Mouse (Mus musculus) stomach, postnatal 0 days (tissue): ENCODE data around the gene Col1a2.

ENCODE experiments used
- CTCF ChIP-seq: IDR thresholded peaks from 2 replicates; pipeline ENCODE4 v1.5.1; 2016; ENCODE audit warnings: antibody characterized with exemption, low read depth, mild to moderate bottlenecking, moderate library complexity
- EP300 ChIP-seq: optimal IDR thresholded peaks from 2 replicates; pipeline ENCODE3; 2016; ENCODE audit warnings: antibody characterized with exemption

GRCm38 (mm10) chr6:4545727-4546126 lies 41.1 kb downstream of the Col1a2 start:
- TF ChIP-seq EP300 = no peak
- peak; percentile 87 for TF ChIP-seq CTCF
